Mouse (Mus musculus): ENCODE data around the gene Ifitm10.
A peak's percentile ranks its signal among the peaks of the same experiment; 100 is the strongest.
"Not testable (repeated sequence)": the region's sequence is repeated elsewhere in the genome, so short reads cannot be mapped to it uniquely, and the experiment has no call there.

Gene Ifitm10

GRCm38 (mm10) chr7:142321637-142322306, 51.8 kb downstream of the Ifitm10 start:
- DNase-seq (ENCODE audit: low spot score) = not testable (repeated sequence)

- DNase-seq (ENCODE audit: low spot score) = no peak
Measured at GRCm38 (mm10) chr7:142320906-142321305, 52.6 kb downstream of the Ifitm10 start.

GRCm38 (mm10) chr7:142319124-142319523, 54.4 kb downstream of the Ifitm10 start:
- DNase-seq (ENCODE audit: low spot score) = no peak

DNA sequence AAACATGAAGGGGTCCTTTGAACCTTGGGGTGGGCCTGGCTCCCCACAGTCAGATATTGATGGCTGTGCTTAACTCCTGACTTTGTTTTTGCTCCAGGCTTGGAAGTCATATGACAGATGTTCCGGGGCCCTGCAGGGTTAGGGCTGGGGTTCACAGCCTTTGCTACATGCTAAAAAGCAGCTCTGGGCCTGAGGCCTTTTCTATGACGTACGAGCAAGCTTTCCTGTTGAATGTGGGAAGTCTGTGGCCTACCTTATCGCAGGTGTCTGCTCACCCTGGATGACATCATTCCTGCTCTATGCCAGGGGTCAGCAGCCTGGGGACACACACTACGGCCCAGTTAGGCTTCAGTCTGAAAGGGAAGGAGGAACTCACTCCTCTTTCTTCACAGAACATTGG, 56.3 kb downstream of the Ifitm10 start:
- no peak for DNase-seq (ENCODE audit: low spot score)

- DNase-seq (ENCODE audit: low spot score) = no peak
Measured at GRCm38 (mm10) chr7:142316558-142316957, 57.0 kb downstream of the Ifitm10 start.

DNA sequence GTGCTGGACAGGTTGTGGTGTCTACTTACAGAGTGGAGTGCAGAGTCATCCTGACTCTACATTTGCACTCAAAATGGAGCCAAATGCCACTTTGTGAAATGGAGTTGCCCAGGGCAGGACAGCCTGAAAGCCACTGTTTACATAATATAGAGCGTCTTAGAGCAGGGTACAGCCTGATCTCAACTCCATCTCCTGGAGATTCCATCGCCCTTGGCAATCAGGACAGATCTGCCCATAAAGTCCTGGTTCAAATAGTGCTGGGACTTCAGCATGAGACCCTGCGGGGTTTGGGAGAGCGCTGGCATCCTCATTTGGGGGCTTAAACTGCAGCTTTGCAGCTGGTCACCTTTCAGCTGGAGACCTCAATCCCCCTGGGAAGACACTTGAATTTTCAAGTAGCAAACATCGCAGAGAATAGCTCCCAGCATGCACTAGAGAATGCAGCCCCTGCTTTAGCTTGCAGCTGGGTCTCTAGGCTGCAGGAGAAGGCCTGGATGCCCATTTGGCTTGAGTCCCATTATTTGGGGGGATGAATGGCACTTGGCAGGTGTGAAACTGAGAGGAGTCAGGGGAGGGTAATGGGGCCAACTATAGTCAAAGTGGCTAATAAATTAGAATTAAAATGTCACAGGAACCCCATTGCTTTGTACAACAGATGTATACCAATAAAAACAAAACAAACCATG, 58.8 kb downstream of the Ifitm10 start:
- no peak for DNase-seq (ENCODE audit: low spot score)

- not testable (repeated sequence) for DNase-seq (ENCODE audit: low spot score)
Measured at GRCm38 (mm10) chr7:142303929-142304328, 69.6 kb downstream of the Ifitm10 start.

DNA sequence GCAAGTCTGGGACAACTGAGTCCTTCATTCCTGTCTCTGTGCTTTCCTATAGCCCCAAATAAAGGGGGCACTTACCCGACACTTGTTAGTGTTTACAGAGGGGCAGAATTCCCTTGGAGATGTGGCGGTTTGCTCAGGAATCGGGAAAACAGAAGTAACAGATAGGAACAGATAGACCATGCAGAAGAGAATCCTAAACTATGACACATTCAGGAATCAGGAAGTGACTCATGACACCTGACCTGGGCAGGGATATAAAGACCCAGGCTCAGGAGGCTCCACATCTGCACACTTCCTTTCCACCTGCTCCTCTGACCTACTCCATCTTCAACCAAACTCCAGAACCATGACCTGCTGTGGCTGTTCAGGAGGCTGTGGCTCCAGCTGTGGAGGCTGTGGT, 70.3 kb downstream of the Ifitm10 start, which contains the start of gene Krtap5-4:
Krtap5-4 (plus strand) TSS at position 301 of the 400 bp plus-strand sequence.
- no peak for DNase-seq (ENCODE audit: low spot score)

GRCm38 (mm10) chr7:142297018-142297417, 76.5 kb downstream of the Ifitm10 start, which contains the start of gene Krtap5-1:
Gene Krtap5-1 (minus strand): TSS chr7:142297118.
- not testable (repeated sequence) for DNase-seq (ENCODE audit: low spot score)

- peak; percentile 21 for DNase-seq (ENCODE audit: low spot score)
Measured at GRCm38 (mm10) chr7:142296108-142296507, 77.4 kb downstream of the Ifitm10 start.

DNA sequence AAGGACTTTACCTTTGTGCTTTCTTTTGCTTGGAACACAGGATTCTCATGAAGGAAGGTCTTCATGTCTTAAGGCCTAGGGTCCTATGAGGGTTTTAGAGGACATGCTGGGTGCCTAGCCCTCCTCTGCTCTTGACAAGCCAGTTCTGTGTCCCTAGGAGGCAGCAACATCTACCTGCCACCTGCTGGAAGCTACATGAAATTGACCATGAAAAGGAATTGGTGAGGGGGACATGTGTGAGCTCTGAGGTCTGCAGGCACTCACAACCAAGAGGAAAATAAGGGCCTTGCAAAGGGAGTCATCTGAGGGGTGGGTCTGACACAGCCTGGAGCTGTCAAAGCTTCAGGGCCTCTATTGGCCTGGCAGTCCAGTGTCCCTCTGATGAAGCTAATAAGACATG, 78.1 kb downstream of the Ifitm10 start:
- DNase-seq (ENCODE audit: low spot score) = no peak

DNA sequence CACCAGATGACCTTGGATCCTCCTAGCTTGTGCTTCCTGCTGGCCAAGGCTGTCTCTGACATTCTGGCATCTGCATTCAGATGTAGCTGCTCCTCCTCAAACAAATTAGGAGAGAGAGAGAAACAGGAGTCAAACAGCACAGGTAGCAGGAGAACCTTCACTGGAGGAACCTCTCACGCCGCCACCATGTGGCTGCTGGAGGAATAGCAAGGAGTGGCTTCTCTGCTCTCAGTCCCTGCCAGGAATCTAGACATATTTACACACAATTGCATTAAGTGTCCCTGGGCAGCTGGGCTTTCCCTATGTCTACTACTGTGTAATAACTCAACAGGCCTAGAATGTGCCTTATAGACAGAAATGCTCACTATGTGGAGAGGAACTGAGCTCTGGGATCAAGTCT, 79.7 kb downstream of the Ifitm10 start:
- DNase-seq (ENCODE audit: low spot score) = not testable (repeated sequence)

DNA sequence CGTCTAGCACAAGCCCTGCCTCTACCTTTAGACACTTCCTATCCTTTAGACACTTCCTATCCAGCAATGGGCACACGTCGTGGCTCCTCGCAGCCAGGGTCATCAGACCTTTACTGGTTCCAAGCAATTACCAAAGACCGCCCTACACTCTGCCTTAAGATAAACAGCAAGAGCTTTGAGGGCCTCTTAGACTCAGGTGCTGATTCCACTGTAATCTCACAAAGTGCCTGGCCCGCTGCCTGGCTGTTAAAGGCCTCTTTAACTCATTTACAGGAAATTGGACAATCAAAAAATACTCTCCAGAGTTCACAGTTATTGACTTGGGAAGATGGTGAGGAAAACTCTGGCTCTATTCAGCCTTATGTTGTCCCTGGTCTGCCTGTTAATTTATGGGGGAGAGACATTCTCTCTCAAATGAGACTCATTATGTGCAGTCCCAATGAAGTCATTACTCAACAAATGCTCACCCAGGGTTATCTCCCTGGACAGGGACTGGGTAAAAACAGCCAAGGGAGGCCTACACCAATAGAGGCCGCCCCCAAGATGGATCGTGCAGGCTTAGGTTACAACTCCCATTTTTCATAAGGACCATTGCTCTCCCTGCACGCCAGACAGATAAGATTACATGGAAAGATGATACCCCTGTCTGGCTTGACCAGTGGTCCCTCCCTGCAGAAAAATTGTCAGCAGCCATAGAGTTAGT, 87.5 kb downstream of the Ifitm10 start:
- not testable (repeated sequence) for DNase-seq (ENCODE audit: low spot score)

DNA sequence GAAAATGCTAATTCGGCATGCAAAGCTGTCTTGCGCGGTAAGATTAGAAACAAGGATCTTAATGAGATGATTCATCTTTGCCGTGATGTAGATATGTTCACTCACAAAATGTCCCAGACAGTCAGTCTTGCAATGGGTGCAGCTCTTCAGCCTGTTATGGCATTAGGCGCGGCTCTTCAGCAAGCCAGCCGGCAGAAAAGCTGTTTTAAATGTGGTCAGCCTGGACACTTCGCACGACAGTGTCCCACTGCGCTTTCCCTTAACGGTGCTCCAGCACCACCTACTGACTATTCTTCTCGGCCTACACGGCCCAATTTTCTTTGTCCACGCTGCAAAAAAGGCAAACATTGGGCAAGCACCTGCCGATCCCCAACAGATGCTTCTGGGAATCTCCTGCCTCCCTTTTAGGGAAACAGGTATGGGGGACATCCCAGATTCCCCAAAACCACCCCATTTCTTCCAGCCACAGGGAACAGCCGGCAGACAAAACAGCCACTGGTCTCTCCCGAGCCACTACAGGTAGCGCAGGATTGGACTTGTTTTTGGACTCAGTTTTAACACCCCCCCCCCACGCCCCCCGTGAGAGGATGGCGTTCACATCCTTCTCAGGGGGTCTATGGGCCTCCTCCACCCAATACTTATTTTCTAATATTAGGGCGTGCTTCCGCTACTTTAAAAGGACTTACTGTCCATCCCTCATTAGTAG, 88.3 kb downstream of the Ifitm10 start:
- DNase-seq (ENCODE audit: low spot score) = peak; percentile 21

DNA sequence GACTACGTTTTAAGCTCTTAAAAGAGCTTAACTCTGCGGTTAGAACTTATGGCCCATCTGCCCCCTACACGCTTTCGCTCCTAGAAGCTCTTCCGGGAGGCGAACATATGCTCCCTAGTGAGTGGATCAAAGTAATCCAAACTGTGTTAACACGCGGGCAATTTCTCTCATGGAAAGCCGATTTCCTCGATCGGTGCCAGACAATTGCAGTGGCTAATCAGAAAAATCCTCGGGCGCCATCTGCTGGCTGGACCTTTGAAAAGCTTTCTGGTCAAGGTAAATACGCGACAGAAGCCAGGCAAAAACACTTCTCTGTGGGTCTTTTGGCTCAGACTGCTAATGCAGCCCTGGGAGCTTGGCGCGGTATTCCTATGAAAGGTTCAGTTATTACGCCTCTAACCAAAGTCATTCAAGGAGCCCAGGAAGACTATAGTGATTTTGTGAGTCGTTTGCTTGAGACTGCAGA, 88.9 kb downstream of the Ifitm10 start:
- peak; percentile 81 for DNase-seq (ENCODE audit: low spot score)

DNA sequence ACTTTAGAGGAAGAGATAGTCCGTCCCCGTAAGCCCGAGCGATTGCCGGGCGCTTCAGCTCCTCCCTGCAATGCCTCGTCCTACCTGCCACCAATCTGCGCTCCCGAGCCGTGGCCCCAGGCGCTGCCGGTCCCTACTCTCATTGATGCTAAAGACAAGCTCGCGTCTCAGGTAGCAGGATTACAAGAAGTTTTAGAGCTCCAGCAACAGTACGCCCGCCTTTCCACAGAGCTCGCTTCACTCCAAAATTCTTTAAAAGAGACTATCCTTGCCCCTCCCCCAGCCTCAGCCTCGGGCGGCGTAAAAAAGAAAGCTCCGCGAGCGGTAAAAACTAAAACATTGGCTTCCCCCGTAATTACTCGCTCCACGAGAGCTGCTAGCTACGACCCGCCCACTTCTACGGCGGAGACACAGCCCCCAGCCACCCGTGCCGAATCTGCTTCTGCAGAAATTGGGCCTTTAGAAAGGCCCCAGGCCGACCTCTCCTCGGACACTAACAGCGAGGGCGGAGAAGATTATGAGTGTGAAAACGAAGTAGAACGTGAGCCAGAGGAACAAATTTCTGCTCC, 89.4 kb downstream of the Ifitm10 start:
- peak; percentile 51 for DNase-seq (ENCODE audit: low spot score)

- peak; percentile 60 for DNase-seq (ENCODE audit: low spot score)
Measured at GRCm38 (mm10) chr7:142282847-142283246, 90.7 kb downstream of the Ifitm10 start.

DNA sequence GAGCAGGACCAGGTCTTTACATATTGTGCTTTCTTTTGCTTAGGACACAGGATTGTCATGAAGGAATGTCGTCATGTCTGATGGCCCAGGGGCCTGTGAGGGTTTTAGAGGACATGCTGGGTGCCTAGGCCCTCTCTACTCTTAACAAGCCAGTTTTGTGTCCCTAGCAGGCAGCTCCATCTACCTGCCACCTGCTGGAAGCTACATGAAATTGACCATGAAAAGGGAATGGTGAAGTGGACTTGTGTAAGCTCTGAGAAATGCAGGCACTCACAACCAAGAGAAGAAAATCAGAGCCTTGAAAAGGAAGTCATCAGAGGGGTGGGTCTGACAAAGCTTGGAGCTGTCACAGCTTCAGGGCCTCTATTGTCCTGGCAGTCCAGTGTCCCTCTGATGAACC, 94.3 kb downstream of the Ifitm10 start:
- DNase-seq (ENCODE audit: low spot score) = not testable (repeated sequence)

- DNase-seq (ENCODE audit: low spot score) = peak; percentile 39
Measured at GRCm38 (mm10) chr7:142278183-142278582, 95.4 kb downstream of the Ifitm10 start.
